Mouse (Mus musculus): Measurements from ENCODE around the gene Nemf. TPM values are rescaled to one million over a fixed set of nuclear protein-coding genes. Genes with fewer than 3 reads are reported as not detected.

Gene Nemf
- total and polyA plus RNA-seq, 3 experiments, result 34.3 to 56.6 (median 44.9) TPM

GRCm38 (mm10) chr12:69402594-69403167, 45.7 kb upstream of the Nemf start:
- Histone ChIP-seq H3K4me2 (ENCODE audit: insufficient read depth, low read depth, poor library complexity, severe bottlenecking) (peak overlapping the region; percentile 46), H3K27ac (ENCODE audit: insufficient read depth, low read depth) (peak overlapping the region; percentile 79), H3K9me3 (replicated peaks; ENCODE audit: low read length) (no peaks in the 10 kb centered on the region), H3K79me2 (replicated peaks; ENCODE audit: control insufficient read depth, extremely low read depth, insufficient read depth, poor library complexity, severe bottlenecking) (no peaks in the 10 kb centered on the region), H3K36me3 (replicated peaks in 1 of 2; ENCODE audit: control insufficient read depth in 1 of 2, insufficient read depth in 1 of 2, low read length in 1 of 2) (no peaks in the 10 kb centered on the region), H3K4me1 (ENCODE audit: control insufficient read depth in 1 of 2, insufficient read depth in 2 of 2) (peaks cover 29 to 48% of the 10 kb centered on the region in 2 experiments), H3K4me3 (replicated peaks in 1 of 3; ENCODE audit: low read depth in 2 of 3, low read length in 2 of 3, poor library complexity in 1 of 3) (no peak overlapping the region), H3K9ac (ENCODE audit: insufficient read depth, low read depth) (peak overlapping the region; percentile 53; the same call in 1 of the 2 replicates), H3K27me3 (replicated peaks) (no peaks in the 10 kb centered on the region)
- in situ Hi-C loops (cut with MboI; ENCODE audit: low pct_ligation_motif_present, low pct_unique_long_range_greater_than_20kb, low sequenced_read_pairs) (no loop called here), dilution Hi-C loops (cut with MboI; ENCODE audit: extremely low pct_ligation_motif_present, extremely low pct_unique_long_range_greater_than_20kb, low sequenced_read_pairs) (no loop called here)
- TF ChIP-seq GABPA (IDR thresholded peaks at IDR 0.05; ENCODE audit: insufficient replicate concordance, low read depth, low read length) (no peak), SMC3 (IDR thresholded peaks at IDR 0.05; ENCODE audit: low read depth, low read length) (no peak; the same call in 1 of the 2 replicates), POLR2A (IDR thresholded peaks at IDR 0.05; ENCODE audit: low read depth, low read length) (no peak), ZKSCAN1 (IDR thresholded peaks at IDR 0.05; ENCODE audit: borderline replicate concordance, low read depth, low read length) (no peak), CTCF (conservative IDR thresholded peaks at IDR 0.05 in 1 of 2, IDR thresholded peaks at IDR 0.05 in 1 of 2; ENCODE audit: low read depth in 2 of 2, low read length in 2 of 2) (no peak), ZMIZ1 (IDR thresholded peaks at IDR 0.05; ENCODE audit: low read depth, low read length) (no peak), RCOR1 (conservative IDR thresholded peaks at IDR 0.05; ENCODE audit: low read depth, low read length) (no peak), ZNF384 (IDR thresholded peaks at IDR 0.05; ENCODE audit: low read depth, low read length) (no peak), TCF12 (IDR thresholded peaks at IDR 0.05; ENCODE audit: low read depth, low read length) (0 out of 2 replicates have a peak, but pooled peaks have one; percentile 33), CHD2 (IDR thresholded peaks at IDR 0.05; ENCODE audit: low read length) (no peak), BHLHE40 (IDR thresholded peaks at IDR 0.05; ENCODE audit: low read depth, low read length) (peak; percentile 77), MXI1 (IDR thresholded peaks at IDR 0.05; ENCODE audit: low read depth, low read length) (no peak), NRF1 (IDR thresholded peaks at IDR 0.05; ENCODE audit: low read depth, low read length) (no peak), MEF2A (IDR thresholded peaks at IDR 0.05; ENCODE audit: borderline replicate concordance, low read depth, low read length) (peak; percentile 51; the same call in 1 of the 2 replicates), USF2 (conservative IDR thresholded peaks at IDR 0.05; ENCODE audit: low read depth, low read length) (no peak; the same call in 1 of the 2 replicates), MAX (IDR thresholded peaks at IDR 0.05; ENCODE audit: low read length) (peak; percentile 67), RAD21 (IDR thresholded peaks at IDR 0.05; ENCODE audit: low read depth, low read length) (no peak), ELF1 (IDR thresholded peaks at IDR 0.05; ENCODE audit: low read depth, low read length) (no peak), EP300 (IDR thresholded peaks at IDR 0.05; ENCODE audit: low read length) (0 out of 2 replicates have a peak, but pooled peaks have one; percentile 29), CHD1 (IDR thresholded peaks at IDR 0.05; ENCODE audit: low read depth, low read length) (no peak), ETS1 (conservative IDR thresholded peaks at IDR 0.05; ENCODE audit: low read depth, low read length) (0 out of 2 replicates have a peak, but pooled peaks have one; percentile 28), MAFK (IDR thresholded peaks at IDR 0.05; ENCODE audit: insufficient replicate concordance, low read length) (0 out of 2 replicates have a peak, but pooled peaks have one; percentile 50), IRF4 (IDR thresholded peaks at IDR 0.05; ENCODE audit: low read depth, low read length) (0 out of 2 replicates have a peak, but pooled peaks have one; percentile 23), HCFC1 (IDR thresholded peaks at IDR 0.05; ENCODE audit: low read depth, low read length) (no peak), ZC3H11A (IDR thresholded peaks at IDR 0.05; ENCODE audit: low read depth, low read length) (no peak), SIN3A (IDR thresholded peaks at IDR 0.05; ENCODE audit: low read length) (no peak), TBP (conservative IDR thresholded peaks at IDR 0.05; ENCODE audit: low read depth, low read length) (no peak), MAZ (IDR thresholded peaks at IDR 0.05; ENCODE audit: low read depth, low read length) (no peak), PAX5 (IDR thresholded peaks at IDR 0.05; ENCODE audit: low read length) (no peak), USF1 (IDR thresholded peaks at IDR 0.05; ENCODE audit: low read depth, low read length) (peak; percentile 73), MYC (IDR thresholded peaks at IDR 0.05; ENCODE audit: low read depth, low read length) (peak; percentile 64; the same call in 1 of the 2 replicates), NELFE (IDR thresholded peaks at IDR 0.05; ENCODE audit: low read depth, low read length) (no peak), JUN (IDR thresholded peaks at IDR 0.05; ENCODE audit: insufficient read depth, low read depth, low read length) (no peak), E2F4 (IDR thresholded peaks at IDR 0.05; ENCODE audit: insufficient replicate concordance, low read depth, low read length) (no peak), POLR2AphosphoS2 (IDR thresholded peaks at IDR 0.05; ENCODE audit: low read depth, low read length) (no peak), UBTF (IDR thresholded peaks at IDR 0.05; ENCODE audit: low read depth, low read length) (no peak), JUND (conservative IDR thresholded peaks at IDR 0.05; ENCODE audit: low read depth, low read length) (no peak), KAT2A (IDR thresholded peaks at IDR 0.05; ENCODE audit: insufficient replicate concordance, low read length) (no peak)
- DNase-seq (ENCODE audit: extremely low read depth), result no peak

Measured in CH12.LX (cell line).